Mouse (Mus musculus) heart, postnatal 25 days (tissue): ENCODE results near the gene Apod. TPM values are rescaled to one million over a fixed set of nuclear protein-coding genes. Genes with fewer than 3 reads are reported as not detected.

Experiments
- DNase-seq: peaks from one replicate; pipeline ENCODE4 v3.0.0; 2022; ENCODE audit warnings: low spot score
- intact Hi-C: fragments of 180-260 bp; cut with DNase I; formaldehyde crosslinking; loops from one replicate; pipeline ENCODE4 v1.15.1; 2025
- total RNA-seq, 2 experiments: library from RNA; stranded (reverse); gene quantifications; 2 replicates each; pipeline ENCODE4 v1.2.3; 2021

Gene Apod
- total RNA-seq, 2 experiments from 2014 or later, result 2.6 to 2.9 TPM

DNA sequence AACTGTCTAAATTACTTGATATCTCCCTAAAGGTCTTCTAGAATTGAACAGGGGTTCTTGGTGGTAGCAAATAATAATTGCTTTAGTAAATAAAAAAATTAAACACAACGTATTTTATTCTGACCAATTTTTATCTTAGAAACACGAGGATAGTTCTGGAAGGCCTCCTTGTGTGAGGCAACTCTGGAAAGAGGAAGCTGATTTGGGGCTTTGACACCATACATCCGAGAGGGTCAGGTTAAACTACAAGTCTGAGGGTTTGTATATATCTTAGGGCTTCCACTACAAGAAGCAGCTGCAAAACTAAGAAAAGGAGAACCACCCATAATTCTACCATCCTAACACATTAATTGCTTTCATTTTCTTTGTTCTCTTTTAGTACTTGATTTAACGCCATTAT is 20.8 kb downstream of the Apod start:
- DNase-seq, result no peak
- intact Hi-C loops, result loop anchor here (5.0 kb wide), 1 partner anchor 34 kb away; no protein-coding TSS in a partner anchor

- DNase-seq, result peak; percentile 63
- intact Hi-C loops, result loop anchor here (5.0 kb wide), 1 partner anchor 36 kb away; no protein-coding TSS in a partner anchor
Measured at GRCm38 (mm10) chr16:31290751-31291365, 23.8 kb downstream of the Apod start.

DNA sequence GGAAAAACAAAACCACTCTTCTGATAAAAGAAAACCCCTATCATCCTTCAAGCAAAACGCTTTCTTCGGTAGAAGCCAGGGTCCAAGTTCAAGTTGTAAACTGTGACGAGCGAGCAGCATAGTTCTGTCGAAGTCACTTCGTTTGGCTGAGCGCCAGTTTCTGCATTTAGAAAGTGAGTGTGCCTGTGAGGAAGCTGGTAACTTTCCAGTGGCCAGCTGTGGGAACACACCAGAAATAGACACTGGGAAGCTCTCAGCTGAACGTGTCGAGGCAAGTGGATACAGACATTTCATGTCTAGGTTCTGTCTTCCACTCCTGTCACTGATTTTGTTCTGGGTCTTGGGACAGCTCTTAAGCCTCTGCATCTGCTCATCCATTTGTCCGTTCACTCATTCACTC is 24.3 kb downstream of the Apod start:
- intact Hi-C loops, result loop anchor here (5.0 kb wide), 1 partner anchor 37 kb away; no protein-coding TSS in a partner anchor
- peak; percentile 84 for DNase-seq

GRCm38 (mm10) chr16:31287712-31288111 is 26.9 kb downstream of the Apod start:
- intact Hi-C loops, result no loop called here
- no peak for DNase-seq

DNA sequence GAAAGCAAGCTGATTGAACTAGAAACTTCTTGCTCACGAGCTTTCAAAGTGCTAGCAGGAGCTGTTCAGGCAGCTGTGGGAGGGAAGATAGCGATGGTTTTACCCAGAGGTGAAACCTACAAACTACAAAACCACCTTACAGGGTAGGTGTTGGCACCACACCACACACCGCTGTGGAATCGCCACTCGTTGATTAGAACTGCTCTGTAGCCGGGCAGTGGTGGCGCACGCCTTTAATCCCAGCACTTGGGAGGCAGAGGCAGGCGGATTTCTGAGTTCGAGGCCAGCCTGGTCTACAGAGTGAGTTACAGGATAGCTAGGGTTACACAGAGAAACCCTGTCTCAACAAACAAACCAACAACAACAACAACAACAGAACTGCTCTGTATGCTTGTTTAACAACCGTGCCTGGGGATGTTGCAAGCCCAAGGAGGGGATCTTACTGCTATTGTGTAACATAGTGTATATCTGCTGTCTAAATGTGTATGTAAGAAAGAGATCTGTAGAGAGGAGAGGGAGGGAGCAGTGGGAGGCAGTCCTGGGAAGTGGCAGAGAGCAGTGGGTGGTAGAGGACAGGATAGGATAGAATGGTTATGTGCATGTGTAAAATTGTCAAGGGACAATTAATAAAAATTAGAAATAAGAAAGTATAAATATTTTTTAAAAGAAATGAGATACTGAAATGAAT is 27.7 kb downstream of the Apod start:
- intact Hi-C loops, result no loop called here
- no peak for DNase-seq

- DNase-seq, result peak; percentile 33
- intact Hi-C loops, result loop anchor here (2.0 kb wide), 1 partner anchor 35 kb away; no protein-coding TSS in a partner anchor
Measured at GRCm38 (mm10) chr16:31281981-31282380, 32.6 kb downstream of the Apod start.

GRCm38 (mm10) chr16:31280176-31280575 is 34.4 kb downstream of the Apod start:
- intact Hi-C loops, result loop anchor here (2.0 kb wide), 1 partner anchor 37 kb away; no protein-coding TSS in a partner anchor

DNA sequence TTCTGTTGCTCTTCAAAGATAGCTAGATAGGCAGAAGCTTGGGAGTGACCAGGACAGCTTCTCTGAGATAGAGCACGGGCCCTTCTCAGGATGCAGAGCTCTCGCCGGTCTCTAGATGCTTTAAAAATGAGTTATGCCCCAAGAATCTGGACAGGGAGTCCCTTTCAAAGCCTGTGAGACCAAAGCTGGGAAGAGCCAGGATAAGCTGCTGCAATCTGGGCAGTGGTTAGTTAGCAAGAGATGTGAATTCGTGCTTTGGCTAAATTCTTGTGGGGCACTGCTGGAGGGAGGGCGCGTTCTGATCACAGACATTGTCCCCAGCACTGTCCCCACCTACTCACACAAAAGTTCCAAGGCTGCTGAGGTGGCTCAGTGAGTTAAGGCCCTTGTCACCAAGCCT is 36.0 kb downstream of the Apod start:
- no peak for DNase-seq

More at GRCm38 (mm10) chr16:31280176-31280575, 34.4 kb downstream of the Apod start:
- no peak for DNase-seq

GRCm38 (mm10) chr16:31278081-31278480 is 36.5 kb downstream of the Apod start:
- intact Hi-C loops, result no loop called here
- peak; percentile 29 for DNase-seq

More for the DNA sequence above, 36.0 kb downstream of the Apod start:
- intact Hi-C loops, result no loop called here

GRCm38 (mm10) chr16:31276962-31277361 is 37.6 kb downstream of the Apod start:
- intact Hi-C loops, result loop anchor here (2.0 kb wide), 1 partner anchor 50 kb away; no protein-coding TSS in a partner anchor
- DNase-seq, result peak; percentile 18

DNA sequence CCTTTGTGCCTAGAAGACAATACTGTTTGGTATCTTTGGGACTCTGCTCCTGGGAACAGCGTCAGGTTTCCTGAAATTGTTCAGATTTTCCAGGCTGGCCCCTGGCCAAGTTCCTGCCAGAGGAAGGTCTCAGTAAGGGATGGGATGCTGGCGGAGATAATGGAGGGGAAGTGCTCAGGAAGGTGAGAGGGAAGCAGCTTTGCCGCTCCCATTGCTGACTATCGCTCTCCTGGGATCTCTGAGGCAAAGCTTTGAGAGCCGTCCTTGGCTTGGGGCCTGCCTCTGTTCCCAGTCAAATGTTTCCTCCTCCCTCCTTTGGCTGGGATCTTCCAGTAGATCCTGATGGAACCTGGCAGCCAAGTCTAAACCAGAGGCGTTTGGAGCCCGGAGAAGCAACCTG is 38.1 kb downstream of the Apod start:
- DNase-seq, result peak; percentile 85
- intact Hi-C loops, result loop anchor here (2.0 kb wide), 1 partner anchor 50 kb away; no protein-coding TSS in a partner anchor

DNA sequence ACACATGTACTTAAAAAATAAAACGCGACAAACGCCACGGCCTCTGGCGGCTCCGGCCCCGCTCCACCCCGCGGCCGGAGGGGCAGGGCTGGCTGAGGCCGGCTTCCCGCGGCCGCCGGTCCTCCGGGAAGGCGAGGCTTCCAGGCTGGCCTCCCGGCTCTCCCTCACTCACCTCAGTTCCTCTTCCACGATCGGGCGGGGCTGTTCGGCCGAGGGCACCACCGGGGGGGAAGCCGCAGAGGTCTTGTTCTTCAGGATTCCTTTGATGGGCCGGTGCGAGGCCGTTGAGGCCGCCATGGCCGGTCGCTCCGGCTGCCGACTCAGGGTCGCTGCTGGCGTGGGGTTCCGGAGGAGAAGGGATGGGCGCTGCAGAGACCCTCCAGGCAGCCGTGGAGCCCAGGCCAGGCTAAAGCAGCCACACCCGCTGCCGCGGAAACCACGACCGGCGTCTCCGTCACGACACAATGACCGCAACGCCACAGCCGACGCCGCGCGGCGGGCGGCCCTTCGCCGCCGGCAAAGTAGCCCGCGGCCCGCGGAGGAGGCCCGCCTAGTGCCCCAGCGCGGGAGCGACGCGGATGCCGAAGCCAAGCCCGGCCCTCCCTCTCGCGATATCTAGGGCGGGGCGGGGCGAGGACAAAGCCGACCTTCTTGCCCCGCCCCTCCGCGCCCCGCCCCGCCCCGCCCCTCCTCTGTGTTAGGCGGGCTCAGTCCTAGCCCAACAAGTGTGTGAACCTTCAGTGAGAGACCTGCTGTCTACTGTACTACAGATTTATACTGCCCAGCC is 39.7 kb downstream of the Apod start, which contains the start of gene Ppp1r2:
Gene Ppp1r2, minus strand, starts transcription at position 604 of the 787 bp plus-strand sequence.
- intact Hi-C loops, result loop anchor here (5.0 kb wide), 1 partner anchor 73 kb away; the partner anchor contains the start of gene Acap2
- DNase-seq, result peak; percentile 85

DNA sequence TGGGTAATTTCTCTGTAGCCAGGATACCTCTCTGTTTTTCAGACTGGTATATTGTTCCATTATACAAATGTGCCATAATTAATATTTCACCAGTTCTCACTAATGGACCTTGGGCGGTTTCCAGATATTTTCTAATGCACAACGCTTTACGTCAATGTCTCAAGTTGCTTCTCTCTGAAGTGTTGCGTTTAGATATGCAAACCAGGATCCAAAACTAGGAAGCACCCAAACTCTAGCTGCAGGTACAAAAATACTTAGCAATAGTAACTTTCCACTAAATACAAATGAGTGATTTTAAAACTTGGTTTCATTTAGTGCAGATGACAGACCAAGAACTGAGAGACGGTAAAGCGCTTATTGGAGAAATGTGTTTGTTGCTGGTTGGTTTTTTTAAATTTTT is 40.5 kb downstream of the Apod start:
- DNase-seq, result no peak
- intact Hi-C loops, result loop anchor here (5.0 kb wide), 1 partner anchor 72 kb away; the partner anchor contains the start of gene Acap2

- intact Hi-C loops, result no loop called here
- DNase-seq, result no peak
Measured at GRCm38 (mm10) chr16:31266692-31267091, 47.9 kb downstream of the Apod start.

DNA sequence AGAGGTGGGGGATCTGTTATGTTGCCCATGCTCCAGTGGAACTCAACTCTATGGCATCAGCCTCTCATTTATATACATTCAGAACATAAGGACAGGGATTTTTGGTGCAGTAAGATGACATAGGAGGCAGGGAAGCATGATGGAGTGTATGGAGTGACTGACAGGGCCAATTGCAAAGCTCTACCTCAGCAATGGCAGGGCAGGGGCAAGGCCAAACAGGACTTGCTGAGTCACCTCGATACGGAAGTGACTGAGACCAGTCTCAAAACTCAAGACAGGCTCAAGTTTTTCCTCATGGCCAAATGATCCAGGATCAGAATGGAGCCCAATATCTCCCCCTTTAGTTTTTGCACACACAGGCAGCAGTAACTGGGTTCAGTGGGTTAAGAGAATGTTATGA is 58.5 kb downstream of the Apod start:
- intact Hi-C loops, result loop anchor here (10.0 kb wide), 1 partner anchor 121 kb away; no protein-coding TSS in a partner anchor
- DNase-seq, result no peak

DNA sequence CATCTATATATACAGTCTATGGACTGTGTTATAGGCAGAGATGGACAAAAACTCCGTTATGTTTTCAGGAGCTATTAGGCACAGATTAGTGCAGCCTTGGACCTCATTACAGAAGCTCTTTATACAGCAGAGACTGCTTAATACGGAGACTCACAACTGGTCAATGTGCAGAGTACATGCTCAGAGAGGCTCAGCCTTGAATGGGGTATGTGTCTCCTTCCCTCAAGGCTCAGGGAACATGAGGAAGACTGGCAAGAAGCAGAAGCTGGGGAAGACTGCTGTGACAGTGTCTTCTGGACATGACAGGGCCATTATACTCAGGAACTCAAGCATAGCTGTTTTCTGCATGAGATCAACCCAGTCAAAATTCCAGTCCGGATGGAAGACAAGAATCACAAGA is 58.9 kb downstream of the Apod start:
- intact Hi-C loops, result loop anchor here (10.0 kb wide), 1 partner anchor 121 kb away; no protein-coding TSS in a partner anchor
- DNase-seq, result no peak

GRCm38 (mm10) chr16:31249401-31249800 is 65.2 kb downstream of the Apod start:
- no peak for DNase-seq
- intact Hi-C loops, result no loop called here

- intact Hi-C loops, result no loop called here
- no peak for DNase-seq
Measured at GRCm38 (mm10) chr16:31248717-31249116, 65.9 kb downstream of the Apod start.

- intact Hi-C loops, result no loop called here
- no peak for DNase-seq
Measured at GRCm38 (mm10) chr16:31247442-31247841, 67.2 kb downstream of the Apod start.
